Mouse (Mus musculus) heart, embryonic 14.5 days (tissue): ENCODE results near the gene Snf8. TPM values are rescaled to one million over a fixed set of nuclear protein-coding genes. Genes with fewer than 3 reads are reported as not detected.

ENCODE experiments used
- ATAC-seq: fragments of 200-750 bp; cut with Nextera tagmentation; 2 replicates; pipeline ENCODE4 v1.8.0; 2017; ENCODE audit warnings: low read depth, moderate TSS enrichment; ENCODE audit not compliant: insufficient number of reproducible peaks, insufficient read depth, low FRiP score
- H3K27ac ChIP-seq, 2 experiments: fragments of 200-500 bp in 1 of 2; fragments of 300-500 bp in 1 of 2; sonication (generic) in 1 of 2; replicated peaks in 1 of 2; 2 replicates each; pipeline ENCODE4 v1.5.1; 2012 to 2014; ENCODE audit warnings: low read depth in 2 of 2, low read length in 2 of 2, control low read depth in 1 of 2, mild to moderate bottlenecking in 1 of 2, mixed read lengths in 1 of 2; ENCODE audit not compliant: control insufficient read depth in 1 of 2, insufficient read depth in 1 of 2
- H3K27me3 ChIP-seq: fragments of 300-500 bp; sonication (generic); 2 replicates; pipeline ENCODE4 v1.6.1; 2014; ENCODE audit warnings: mild to moderate bottlenecking, low read length, control low read depth; ENCODE audit not compliant: control insufficient read depth, insufficient read depth
- H3K36me3 ChIP-seq: fragments of 300-500 bp; sonication (generic); 2 replicates; pipeline ENCODE4 v1.6.1; 2014; ENCODE audit warnings: mild to moderate bottlenecking, control low read depth, low read length, mixed read lengths; ENCODE audit not compliant: control insufficient read depth, insufficient read depth
- H3K4me1 ChIP-seq, 2 experiments: fragments of 200-500 bp in 1 of 2; fragments of 300-500 bp in 1 of 2; sonication (generic) in 1 of 2; 2 replicates each; pipeline ENCODE4 v1.6.1; 2012 to 2014; ENCODE audit warnings: low read length in 2 of 2, control low read depth in 1 of 2, mixed read lengths in 1 of 2; ENCODE audit not compliant: control insufficient read depth in 2 of 2, insufficient read depth in 2 of 2
- H3K4me2 ChIP-seq: fragments of 300-500 bp; sonication (generic); 2 replicates; pipeline ENCODE4 v1.6.1; 2014; ENCODE audit warnings: mild to moderate bottlenecking, low read length
- H3K4me3 ChIP-seq, 2 experiments: fragments of 200-500 bp in 1 of 2; fragments of 300-500 bp in 1 of 2; sonication (generic) in 1 of 2; 2 replicates each; pipeline ENCODE4 v1.5.1; 2012 to 2014; ENCODE audit warnings: low read length in 2 of 2, mild to moderate bottlenecking in 2 of 2, control low read depth in 1 of 2, low read depth in 1 of 2, moderate library complexity in 1 of 2; ENCODE audit not compliant: control insufficient read depth in 1 of 2, insufficient read depth in 1 of 2
- H3K9ac ChIP-seq: fragments of 300-500 bp; sonication (generic); 2 replicates; pipeline ENCODE4 v1.6.1; 2014; ENCODE audit warnings: mild to moderate bottlenecking, low read length
- H3K9me3 ChIP-seq: fragments of 300-500 bp; sonication (generic); 2 replicates; pipeline ENCODE4 v1.6.1; 2016; ENCODE audit warnings: low read length, control low read depth; ENCODE audit not compliant: control insufficient read depth
- WGBS: fragments of 180-500 bp; shearing (Covaris S2); extraction: QIAGEN DNeasy Blood & Tissue Kit; methylation state at CpG from one replicate; pipeline ENCODE4 v1.1.7; 2014; 5-methylcytosine and 5-hydroxymethylcytosine counted together
- polyA plus RNA-seq: library from polyadenylated mRNA; unstranded; fragments of >200 nt; fragmentation: Nextera tagmentation; extraction: Ambion mirVana; gene quantifications from 2 replicates; pipeline ENCODE4 v1.2.1, GENCODE M21; 2014

Gene Snf8
- polyA plus RNA-seq, 1 experiment from 2014 or later = 30.5 TPM

- H3K9me3 ChIP-seq = no peaks in the 10 kb centered on the region
- no peaks in the 10 kb centered on the region for H3K27me3 ChIP-seq
- no peak for ATAC-seq
- peak overlapping the region; percentile 90 for H3K9ac ChIP-seq
- H3K4me3 ChIP-seq = peak overlapping the region; percentile 59 to 73
- peak overlapping the region; percentile 82 for H3K4me2 ChIP-seq
- H3K27ac ChIP-seq = peak overlapping the region; percentile 77 to 83
- H3K4me1 ChIP-seq = peaks cover 0 to 15% of the 10 kb centered on the region in 2 experiments; a peak in 2 of 4 replicates
- H3K36me3 ChIP-seq = peaks cover 39% of the 10 kb centered on the region
- 8% methylated on average over 17 of the region's 17 CpGs for WGBS
Observed at GRCm38 (mm10) chr11:96074351-96075176, 39.9 kb downstream of the Snf8 start.

DNA sequence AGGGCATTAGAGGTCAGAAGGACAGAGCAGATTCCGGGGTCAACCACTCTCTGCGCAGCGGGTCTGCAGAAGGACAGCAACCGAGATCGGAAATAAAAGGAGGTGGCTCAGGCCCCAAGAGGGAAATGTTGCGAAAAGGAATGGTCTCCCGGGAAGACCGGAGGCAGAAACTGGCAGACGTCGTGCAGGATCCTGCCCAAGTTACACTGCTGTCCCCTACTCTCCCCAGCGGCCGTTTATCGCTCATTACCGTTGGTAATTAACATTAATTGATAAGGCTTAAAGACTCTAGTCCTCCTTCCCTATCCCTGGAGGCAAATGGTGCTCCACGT lies 40.5 kb downstream of the Snf8 start:
- H3K4me3 ChIP-seq = peak overlapping the region; percentile 59 to 73
- peak overlapping the region; percentile 90 for H3K9ac ChIP-seq
- no peaks in the 10 kb centered on the region for H3K9me3 ChIP-seq
- peaks cover 33% of the 10 kb centered on the region for H3K36me3 ChIP-seq
- no peaks in the 10 kb centered on the region for H3K27me3 ChIP-seq
- peak overlapping the region; percentile 82 for H3K4me2 ChIP-seq
- ATAC-seq = no peak
- H3K27ac ChIP-seq = peak overlapping the region; percentile 77 to 83
- 0% methylated on average over 15 of the region's 15 CpGs for WGBS
- peaks cover 0 to 15% of the 10 kb centered on the region in 2 experiments; a peak in 2 of 4 replicates for H3K4me1 ChIP-seq

GRCm38 (mm10) chr11:96075509-96076220 lies 41.0 kb downstream of the Snf8 start, which contains the start of gene Atp5g1:
TSS of gene Atp5g1 (minus strand) at chr11:96075670.
- peak within 1 kb of the TSS; percentile 82 to 83 for H3K27ac ChIP-seq
- peaks cover 28% of the 10 kb centered on the region for H3K36me3 ChIP-seq
- H3K27me3 ChIP-seq = no peaks in the 10 kb centered on the region
- H3K9me3 ChIP-seq = no peaks in the 10 kb centered on the region
- peak within 1 kb of the TSS; percentile 90 for H3K9ac ChIP-seq
- H3K4me2 ChIP-seq = peak within 1 kb of the TSS; percentile 82
- peaks cover 0 to 12% of the 10 kb centered on the region in 2 experiments; a peak in 2 of 4 replicates for H3K4me1 ChIP-seq
- peak within 1 kb of the TSS; percentile 59 to 73 for H3K4me3 ChIP-seq
- under 1% methylated on average over 37 of the region's 37 CpGs for WGBS
- ATAC-seq = peak; percentile 96

DNA sequence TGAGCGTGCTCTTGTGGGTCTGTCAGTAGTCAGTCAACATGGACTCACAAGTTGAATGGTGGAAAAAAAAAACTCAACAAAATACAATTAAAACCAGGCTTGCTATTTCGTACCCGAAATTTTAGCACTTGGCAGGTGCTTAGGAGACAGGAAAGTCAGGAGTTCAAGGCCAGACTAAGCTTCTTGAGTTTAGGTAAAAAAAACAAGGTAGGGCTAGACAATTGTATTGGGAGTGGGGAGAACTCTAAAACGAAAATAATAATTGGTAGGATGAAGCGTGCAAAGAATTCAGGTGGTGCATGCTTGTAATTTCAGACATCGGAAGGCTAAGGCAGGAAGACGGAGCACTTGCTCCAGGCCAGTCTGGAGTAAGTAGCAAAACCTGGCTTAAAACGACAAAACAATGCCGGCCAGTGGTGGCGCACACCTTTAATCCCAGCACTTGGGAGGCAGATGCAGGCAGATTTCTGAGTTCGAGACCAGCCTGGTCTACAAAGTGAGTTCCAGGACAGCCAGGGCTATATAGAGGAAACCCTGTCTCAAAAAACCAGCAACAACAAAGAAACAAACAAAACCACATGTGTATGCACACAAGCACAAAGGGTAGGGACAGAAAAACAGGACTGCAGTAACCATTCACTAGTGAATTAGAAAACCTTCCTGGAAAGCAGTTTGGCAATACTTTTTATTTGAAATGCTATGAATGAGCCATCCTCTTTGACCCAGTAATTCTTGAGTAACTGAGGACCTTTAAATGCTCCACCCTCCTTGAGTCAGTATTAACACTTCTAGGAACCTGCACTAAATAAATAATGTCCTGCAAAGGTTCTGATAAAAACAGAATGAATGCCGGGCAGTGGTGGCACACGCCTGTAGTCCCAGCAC lies 41.8 kb downstream of the Snf8 start:
- Histone ChIP-seq H3K4me1 (peaks cover 0 to 11% of the 10 kb centered on the region in 2 experiments; a peak in 2 of 4 replicates), H3K36me3 (peaks cover 20% of the 10 kb centered on the region), H3K9ac (peak overlapping the region; percentile 60), H3K27ac (peak overlapping the region; percentile 56 to 82), H3K27me3 (no peaks in the 10 kb centered on the region), H3K4me3 (peak overlapping the region; percentile 15 to 34; a peak in 3 of 4 replicates), H3K9me3 (no peaks in the 10 kb centered on the region), H3K4me2 (peak overlapping the region; percentile 60)
- ATAC-seq = no peak
- WGBS = 59% methylated on average over 13 of the region's 13 CpGs

DNA sequence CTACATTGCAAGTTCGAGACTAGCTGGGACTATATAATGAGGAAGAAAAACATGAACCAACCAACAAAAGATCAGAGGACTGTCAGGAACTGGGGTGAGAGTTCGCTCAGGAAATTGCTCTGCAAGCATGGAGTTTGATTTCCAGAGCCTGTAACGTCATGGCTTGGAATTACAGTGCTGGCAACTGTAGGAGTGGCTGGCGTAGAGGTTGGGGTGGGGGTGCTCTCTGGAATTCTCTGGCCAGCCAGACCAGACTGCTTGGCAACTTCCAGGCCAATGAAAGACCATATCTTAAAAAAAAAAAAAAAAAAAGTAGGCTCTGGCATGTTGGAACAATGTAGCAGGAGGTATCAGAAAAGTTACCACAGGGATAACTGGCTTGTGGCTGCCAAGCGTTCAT lies 46.1 kb downstream of the Snf8 start:
- no peaks in the 10 kb centered on the region for H3K27me3 ChIP-seq
- H3K27ac ChIP-seq = no peak overlapping the region
- no peaks in the 10 kb centered on the region for H3K4me1 ChIP-seq
- no peaks in the 10 kb centered on the region for H3K9me3 ChIP-seq
- WGBS = 64% methylated on average over 5 of the region's 5 CpGs
- H3K36me3 ChIP-seq = no peaks in the 10 kb centered on the region
- ATAC-seq = no peak
- no peak overlapping the region for H3K4me3 ChIP-seq
- H3K9ac ChIP-seq = no peak overlapping the region
- H3K4me2 ChIP-seq = no peak overlapping the region

- no peak overlapping the region for H3K4me3 ChIP-seq
- H3K36me3 ChIP-seq = no peaks in the 10 kb centered on the region
- no peak for ATAC-seq
- H3K4me2 ChIP-seq = no peak overlapping the region
- H3K27ac ChIP-seq = no peak overlapping the region
- H3K9me3 ChIP-seq = no peaks in the 10 kb centered on the region
- no peaks in the 10 kb centered on the region for H3K4me1 ChIP-seq
- no peaks in the 10 kb centered on the region for H3K27me3 ChIP-seq
- WGBS = 67% methylated on average over 3 of the region's 3 CpGs
- H3K9ac ChIP-seq = no peak overlapping the region
Observed at GRCm38 (mm10) chr11:96082682-96083081, 48.0 kb downstream of the Snf8 start.

GRCm38 (mm10) chr11:96087981-96088380 lies 53.3 kb downstream of the Snf8 start:
- H3K9ac ChIP-seq = no peak overlapping the region
- H3K36me3 ChIP-seq = no peaks in the 10 kb centered on the region
- no peak overlapping the region for H3K4me3 ChIP-seq
- no peaks in the 10 kb centered on the region for H3K9me3 ChIP-seq
- no peak overlapping the region for H3K4me2 ChIP-seq
- no peaks in the 10 kb centered on the region for H3K27me3 ChIP-seq
- WGBS = 83% methylated on average over 6 of the region's 6 CpGs
- no peak overlapping the region for H3K27ac ChIP-seq
- ATAC-seq = no peak
- peaks cover 0 to 5% of the 10 kb centered on the region in 2 experiments; a peak in 1 of 4 replicates for H3K4me1 ChIP-seq
